Mouse (Mus musculus): Measurements from ENCODE around the gene Adamts2. TPM values are rescaled to one million over a fixed set of nuclear protein-coding genes. Genes with fewer than 3 reads are reported as not detected.

Gene Adamts2
- 7.9 and 8.0 TPM in 2 replicates for polyA plus RNA-seq (2012; rRNA removed)

GRCm38 (mm10) chr11:50601641-50602355 lies at the start of gene Adamts2:
Gene Adamts2 (plus strand): TSS chr11:50602084.

GRCm38 (mm10) chr11:50827010-50827953 lies 225.4 kb downstream of the Adamts2 start, which contains the start of gene Zfp354c:
Gene Zfp354c (minus strand): TSS chr11:50827724.

DNA sequence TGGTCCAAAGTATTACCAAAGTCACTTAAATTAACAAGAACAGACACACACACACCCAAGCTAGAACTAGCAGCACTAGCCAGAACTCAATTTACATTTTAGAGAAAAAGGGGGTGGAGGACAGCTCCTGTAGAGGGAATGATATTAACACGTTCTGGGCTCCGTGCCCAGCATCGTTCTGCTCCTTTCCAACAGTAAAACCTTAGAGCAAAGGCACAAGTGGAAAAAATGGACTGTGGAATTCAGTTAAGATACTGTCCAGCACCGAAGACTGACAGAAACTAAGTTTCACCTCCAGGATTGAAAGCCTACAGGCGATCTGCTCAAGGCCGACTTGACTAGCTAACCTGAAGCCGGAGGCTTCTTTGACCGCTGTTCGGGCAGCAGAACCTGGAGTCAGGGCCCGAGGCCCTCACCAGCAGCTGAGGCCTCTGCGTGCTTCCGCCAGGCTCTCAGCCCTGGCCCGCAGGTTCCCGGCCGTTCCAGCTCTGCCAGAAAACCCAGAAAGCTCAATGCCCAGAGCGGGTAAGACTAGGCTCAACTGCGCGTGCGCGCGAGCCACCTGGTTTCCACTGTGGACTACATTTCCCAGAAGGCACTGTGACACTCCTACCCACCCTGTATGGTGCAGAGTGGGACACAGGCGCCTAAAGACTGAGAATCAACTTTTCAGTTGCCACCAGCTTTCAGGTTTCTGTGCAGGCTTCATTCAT lies 239.3 kb downstream of the Adamts2 start, which contains the start of gene Zfp879:
TSS of gene Zfp879 (minus strand) at position 530 of the 713 bp plus-strand sequence.

DNA sequence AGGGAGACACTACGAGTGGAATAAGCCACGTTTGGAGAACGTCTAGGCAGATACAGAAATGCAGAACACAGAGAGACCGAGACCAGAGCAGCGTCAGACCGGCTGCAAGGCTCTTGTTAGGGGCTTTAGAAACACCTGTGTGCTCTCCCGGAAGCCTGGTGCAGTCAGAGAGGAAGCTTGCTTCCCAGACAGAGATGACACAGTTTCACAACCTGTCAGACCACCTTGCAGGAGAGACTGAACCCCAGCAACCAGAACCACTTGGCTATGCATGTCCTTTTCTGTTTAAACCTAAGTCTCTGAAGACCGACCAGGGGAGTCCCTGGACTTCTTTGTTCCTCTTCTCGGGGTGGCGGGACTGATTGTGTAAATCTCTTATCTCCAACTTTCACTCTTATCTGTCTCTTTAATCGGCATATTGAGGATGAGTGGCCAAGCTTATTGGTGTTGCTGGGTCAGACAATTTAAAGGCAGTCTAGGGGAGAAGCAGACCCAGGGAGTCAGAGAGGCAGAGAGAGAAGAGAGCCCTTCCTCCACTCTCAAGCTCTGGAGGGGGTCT lies 248.4 kb downstream of the Adamts2 start, which contains the start of gene Grm6:
TSS of gene Grm6 (plus strand) at position 509 of the 559 bp plus-strand sequence.

Other genes with a start within 250 kb of the Adamts2 start
- gene Cby3, start 247.6 kb upstream of the Adamts2 start, polyA plus RNA-seq (2012; rRNA removed) = not detected in 2 replicates
- gene Hnrnph1, start 225.1 kb upstream of the Adamts2 start, polyA plus RNA-seq (2012; rRNA removed) = 3.3 and 5.5 TPM in 2 replicates
- gene Rufy1, start 171.0 kb upstream of the Adamts2 start, polyA plus RNA-seq (2012; rRNA removed) = 7.6 and 9.3 TPM in 2 replicates
- gene Zfp354c, start 225.6 kb downstream of the Adamts2 start, polyA plus RNA-seq (2012; rRNA removed) = 0.28 and 0.52 TPM in 2 replicates
- 0.03 TPM in 1 of 2 replicates, not detected in the other for gene Zfp879, start 239.5 kb downstream of the Adamts2 start, polyA plus RNA-seq (2012; rRNA removed)
- gene Grm6, start 248.6 kb downstream of the Adamts2 start, polyA plus RNA-seq (2012; rRNA removed) = 0.04 TPM in 1 of 2 replicates, not detected in the other